Mouse (Mus musculus) Patski (cell line): ENCODE data around the gene Cass4. TPM values are rescaled to one million over a fixed set of nuclear protein-coding genes. Genes with fewer than 3 reads are reported as not detected.

Experiments used
- ATAC-seq: fragments of 100-300 bp; one replicate; pipeline ENCODE4 v1.8.0; 2021
- CTCF ChIA-PET: fragments of 350-600 bp; sonication (Branson Sonifier 250); formaldehyde crosslinking; loops from one replicate; lab custom pipeline; 2022; ENCODE audit warnings: inconsistent platforms; lab: Charles Lee
- POLR2A ChIA-PET: fragments of 350-600 bp; sonication (Branson Sonifier 250); formaldehyde crosslinking; loops from one replicate; lab custom pipeline; 2022; ENCODE audit warnings: antibody characterized with exemption, inconsistent platforms; lab: Charles Lee
- DNase-seq: peaks from one replicate; pipeline ENCODE4 v3.0.0-alpha.2; 2011; ENCODE audit warnings: low read depth, low spot score
- H3K27me3 ChIP-seq: fragments of 371-371 bp; one replicate; pipeline ENCODE4 v1.5.1; 2021
- CTCF ChIP-seq: fragments of 100-300 bp; IDR thresholded peaks from one replicate; pipeline ENCODE4 v1.5.1; 2021
- in situ Hi-C: fragments of 300-500 bp; cut with MboI; formaldehyde crosslinking; loops from 3 replicates; pipeline ENCODE4 v1.11.1; 2018; ENCODE audit warnings: low pct_unique_long_range_greater_than_20kb, mixed read lengths
- polyA plus RNA-seq: library from polyadenylated mRNA; unstranded; gene quantifications from one replicate; pipeline ENCODE4 v1.2.3, GENCODE M21; 2021

Cass4 gene
- polyA plus RNA-seq, 1 experiment from 2014 or later = not detected

DNA sequence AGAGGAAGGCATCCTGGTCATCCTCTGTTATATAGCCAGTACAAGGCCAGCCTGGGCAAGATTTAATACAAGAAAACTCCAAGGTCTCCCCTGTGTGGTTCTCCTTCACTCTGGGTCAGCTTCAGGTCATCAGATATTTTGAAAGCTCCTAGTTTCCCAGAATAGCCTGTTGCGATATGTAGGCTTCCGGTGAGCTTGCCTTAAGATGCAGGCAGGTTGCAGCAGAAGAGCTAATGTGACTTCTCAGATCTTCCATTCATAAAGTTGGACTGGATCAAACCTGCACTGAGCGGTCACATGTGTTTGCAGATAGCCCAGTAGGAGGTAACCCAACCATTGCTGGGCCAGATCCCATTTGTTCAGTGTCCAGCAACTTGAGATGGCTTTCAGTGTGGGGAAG, 8.9 kb upstream of the Cass4 start:
- TF ChIP-seq CTCF = no peak

DNA sequence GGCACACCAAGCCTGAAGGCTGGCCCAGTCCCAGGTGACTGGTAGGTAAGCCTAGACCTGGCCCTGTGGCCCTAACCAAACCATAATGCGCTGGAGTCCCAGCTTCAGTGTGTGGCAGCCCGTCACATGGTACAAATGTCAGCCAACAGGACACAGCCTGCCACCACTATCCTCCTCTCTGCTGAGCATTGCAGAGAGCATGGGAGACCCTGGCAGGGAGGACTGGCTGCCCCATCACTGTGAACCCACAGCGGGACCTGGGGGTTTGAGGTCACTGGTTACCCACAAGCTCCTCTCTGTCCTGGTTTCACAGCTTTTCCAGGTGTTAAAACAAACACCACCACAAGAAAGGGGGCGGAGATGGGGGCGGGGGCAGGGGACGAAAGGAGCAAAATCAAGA, 3.3 kb upstream of the Cass4 start:
- in situ Hi-C loops = no loop called here
- peaks cover 6% of the 10 kb centered on the region for H3K27me3 ChIP-seq
- ChIA-PET POLR2A (no interaction called here), CTCF (no interaction called here)
- no peak for ATAC-seq
- no peak for TF ChIP-seq CTCF
- no peak for DNase-seq

More for the DNA sequence above, 8.9 kb upstream of the Cass4 start:
- POLR2A ChIA-PET = no interaction called here
- DNase-seq (no peak), ATAC-seq (no peak)
- in situ Hi-C loops = no loop called here
- H3K27me3 ChIP-seq = no peaks in the 10 kb centered on the region
- CTCF ChIA-PET = no interaction called here

DNA sequence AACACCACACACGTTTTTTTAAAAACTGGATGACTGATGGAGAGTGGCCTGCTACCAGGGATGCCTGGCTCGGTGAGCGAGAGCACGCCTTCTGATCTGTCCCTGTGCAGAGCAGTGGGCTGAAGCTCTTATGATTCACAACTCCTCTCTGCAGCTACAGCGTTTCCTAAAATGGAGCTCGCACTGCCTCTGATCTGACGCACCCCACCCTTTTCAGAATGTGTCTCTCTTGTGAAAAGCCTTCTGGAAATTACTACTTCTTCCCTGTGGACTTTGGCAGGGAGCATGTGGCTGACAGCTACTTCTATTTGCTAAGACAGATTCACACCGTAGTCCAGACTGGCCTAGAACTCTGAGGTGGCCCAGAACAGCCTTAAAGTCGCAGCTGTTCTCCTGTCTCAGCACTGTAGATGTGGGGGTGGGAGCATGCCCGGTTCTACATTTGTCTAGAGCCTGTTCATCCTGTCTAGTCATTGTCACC, 1.5 kb upstream of the Cass4 start:
- no peak for ATAC-seq
- in situ Hi-C loops = no loop called here
- POLR2A ChIA-PET = no interaction called here
- peaks cover 6% of the 10 kb centered on the region for H3K27me3 ChIP-seq
- no peak for DNase-seq
- TF ChIP-seq CTCF = no peak
- CTCF ChIA-PET = no interaction called here

DNA sequence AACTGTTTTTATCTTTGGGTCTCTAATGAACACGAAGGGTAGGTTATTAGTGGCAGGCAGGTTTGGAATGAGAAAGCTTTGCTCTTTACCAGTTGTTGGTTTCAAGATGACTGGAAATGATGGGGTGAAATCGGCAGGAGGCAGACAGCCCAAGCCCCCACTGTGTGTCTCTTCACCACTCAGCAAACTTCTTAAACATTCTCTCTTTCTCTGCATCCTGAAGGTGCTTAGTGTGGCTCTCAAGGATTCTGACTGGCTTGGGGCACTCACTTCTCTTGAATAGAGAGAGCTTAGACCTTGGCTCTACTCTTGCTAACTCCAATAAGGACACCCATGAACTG, 428 bp downstream of the Cass4 start:
- CTCF ChIA-PET = no interaction called here
- in situ Hi-C loops = no loop called here
- no peak for DNase-seq
- no peak for ATAC-seq
- no peak for TF ChIP-seq CTCF
- H3K27me3 ChIP-seq = peaks cover 6% of the 10 kb centered on the region
- POLR2A ChIA-PET = no interaction called here

DNA sequence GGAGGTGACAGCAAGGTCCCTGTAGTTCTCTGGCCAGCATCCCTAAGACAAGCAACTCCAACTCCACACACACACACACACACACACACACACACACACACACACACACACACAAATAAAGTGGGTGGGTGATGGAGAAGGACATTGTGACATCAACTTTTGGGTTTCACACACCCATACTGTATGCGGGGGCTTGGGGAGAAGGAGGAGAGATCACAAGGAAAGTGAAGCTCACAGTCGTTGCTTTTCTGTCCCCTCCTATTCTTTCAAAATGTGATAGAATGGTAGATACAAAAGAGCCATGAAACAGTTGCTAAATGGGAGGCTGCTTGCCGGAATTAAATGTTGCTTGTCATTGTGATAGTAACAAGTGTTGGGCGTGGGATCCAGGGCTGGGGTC, 1.1 kb downstream of the Cass4 start:
- DNase-seq (no peak), ATAC-seq (no peak)
- in situ Hi-C loops = no loop called here
- ChIA-PET POLR2A (no interaction called here), CTCF (no interaction called here)
- H3K27me3 ChIP-seq = peaks cover 6% of the 10 kb centered on the region
- TF ChIP-seq CTCF = no peak

DNA sequence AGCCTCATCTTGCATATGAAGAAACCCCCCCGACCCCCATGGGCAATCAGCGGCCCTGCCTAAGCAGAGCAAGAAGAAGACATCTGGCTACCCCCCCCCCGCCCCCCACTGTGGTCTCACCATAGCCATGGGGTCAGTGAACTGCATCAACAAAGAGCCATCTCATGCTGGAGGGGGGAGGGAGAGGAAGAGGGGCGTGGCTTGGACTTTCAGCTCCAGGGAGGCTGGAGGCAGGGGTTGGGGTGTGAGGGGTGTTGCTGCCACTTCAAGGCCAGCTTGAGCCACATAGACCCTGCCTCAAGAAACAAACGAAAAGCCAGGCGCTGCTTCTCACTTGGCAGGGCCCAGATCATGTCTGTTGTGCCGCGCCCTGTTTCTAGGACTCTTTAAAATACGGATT, 2.4 kb downstream of the Cass4 start:
- ATAC-seq (no peak), DNase-seq (no peak)
- no peak for TF ChIP-seq CTCF
- CTCF ChIA-PET = interaction anchor here (1.2 to 1.5 kb wide), 2 partner anchors 12 to 17 kb away, joined by 3 to 4 read pairs; no protein-coding TSS in a partner anchor
- in situ Hi-C loops = no loop called here
- peaks cover 6% of the 10 kb centered on the region for H3K27me3 ChIP-seq
- POLR2A ChIA-PET = interaction anchor here (0.6 kb wide), 1 partner anchor 107 kb away, joined by 5 read pairs; no protein-coding TSS in a partner anchor

DNA sequence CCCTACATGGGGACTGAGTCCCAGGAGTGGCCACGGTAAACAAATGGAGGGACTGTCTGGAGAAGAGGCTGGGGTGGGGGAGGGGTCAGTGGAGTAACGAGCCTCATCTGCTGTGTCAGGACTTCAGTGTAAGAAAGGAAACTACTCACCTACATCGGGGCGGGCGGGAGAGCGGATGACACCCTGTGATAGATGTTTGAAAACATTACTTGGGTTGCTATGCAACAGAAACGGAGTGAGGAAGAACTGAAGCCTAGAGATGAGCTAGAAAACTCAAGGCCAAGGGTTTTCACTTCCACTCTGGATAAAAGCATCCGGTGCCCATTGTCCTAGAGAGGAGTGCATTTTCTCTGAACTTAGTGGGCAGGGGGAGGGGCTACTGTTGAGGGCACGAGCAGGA, 6.3 kb downstream of the Cass4 start:
- in situ Hi-C loops = no loop called here
- CTCF ChIA-PET = no interaction called here
- POLR2A ChIA-PET = no interaction called here
- no peaks in the 10 kb centered on the region for H3K27me3 ChIP-seq
- no peak for TF ChIP-seq CTCF
- ATAC-seq (no peak), DNase-seq (no peak)

DNA sequence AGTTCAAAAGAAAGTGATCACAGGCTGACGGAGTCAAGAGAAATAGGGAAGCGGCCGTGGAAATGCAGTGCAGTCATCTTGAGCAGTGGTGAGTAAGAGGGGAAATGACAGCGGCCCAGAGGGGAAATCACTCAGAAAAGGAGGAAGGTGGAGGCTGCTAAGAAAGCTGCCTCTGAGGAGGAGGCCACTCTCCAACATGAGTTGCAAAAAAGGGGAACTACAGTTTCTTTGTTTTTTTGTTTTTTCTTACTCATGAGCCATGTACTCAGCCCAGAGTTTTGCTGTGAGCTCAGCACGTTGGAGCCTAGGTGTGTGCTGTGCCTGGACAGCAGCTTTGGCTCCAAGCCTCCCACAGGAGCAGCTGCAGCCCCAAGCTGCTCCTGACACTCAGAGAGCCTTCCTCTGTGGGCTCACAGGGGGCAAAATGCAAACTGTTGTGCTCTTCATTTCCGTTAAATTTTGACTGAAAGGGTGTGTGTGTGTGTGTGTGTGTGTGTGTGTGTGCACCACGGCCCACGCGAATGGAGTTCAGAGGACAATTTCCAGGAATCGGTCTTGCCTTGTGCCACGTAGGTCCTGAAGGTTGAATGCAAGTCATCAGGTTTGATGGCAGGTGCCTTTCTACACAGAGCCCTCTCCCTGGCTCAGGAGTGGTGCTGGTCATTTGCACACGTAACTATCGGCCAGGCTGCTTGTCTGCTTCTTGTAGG, 7.7 kb downstream of the Cass4 start:
- TF ChIP-seq CTCF = no peak
- DNase-seq (no peak), ATAC-seq (no peak)
- CTCF ChIA-PET = no interaction called here
- POLR2A ChIA-PET = interaction anchor here (0.6 kb wide), 1 partner anchor 673 kb away, joined by 3 read pairs; no protein-coding TSS in a partner anchor
- H3K27me3 ChIP-seq = no peaks in the 10 kb centered on the region
- in situ Hi-C loops = no loop called here

DNA sequence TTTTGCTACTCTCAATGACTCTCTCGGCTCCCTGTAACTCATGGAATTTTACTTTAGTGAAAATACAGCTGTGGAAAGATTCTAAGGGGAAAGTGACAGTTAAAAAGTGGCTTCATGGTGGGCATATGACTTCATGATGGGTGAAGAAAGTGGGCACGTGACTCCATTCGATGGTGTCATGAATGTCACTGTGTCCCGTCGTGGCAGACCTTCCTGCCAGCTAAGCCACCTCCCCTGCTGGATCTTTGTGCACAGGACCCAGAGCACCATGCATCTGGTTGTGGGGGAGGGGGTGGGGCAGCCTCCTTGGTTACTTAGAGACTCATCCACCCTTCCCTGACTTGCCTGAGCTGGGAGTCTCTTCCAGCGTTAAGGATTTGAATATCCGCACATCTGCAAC, 10.6 kb downstream of the Cass4 start:
- no peak for TF ChIP-seq CTCF

DNA sequence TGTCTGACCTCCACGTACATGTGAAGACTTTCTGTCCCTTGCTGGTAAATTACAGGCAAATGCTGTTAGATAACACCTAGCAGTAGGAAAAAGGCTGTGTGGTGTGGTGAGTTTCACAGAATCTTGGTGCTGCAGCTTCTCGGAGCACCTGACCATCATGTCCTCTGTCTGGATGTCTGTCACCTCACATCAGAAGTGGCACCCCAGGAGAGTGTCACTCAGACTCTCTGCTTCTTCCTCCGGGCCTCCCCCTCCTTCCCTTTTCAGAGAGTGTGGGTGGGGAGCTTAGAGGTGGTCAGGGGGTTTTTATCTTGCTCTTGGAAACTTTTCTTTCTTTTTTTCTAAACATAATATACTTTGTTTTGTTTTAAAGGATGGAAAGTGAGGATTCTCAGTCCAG, 11.4 kb downstream of the Cass4 start:
- DNase-seq (no peak), ATAC-seq (no peak)
- in situ Hi-C loops = no loop called here
- ChIA-PET POLR2A (no interaction called here), CTCF (interaction anchor here (1.2 kb wide), 1 partner anchor 41 kb away, joined by 3 read pairs; no protein-coding TSS in a partner anchor)
- no peak for TF ChIP-seq CTCF
- no peaks in the 10 kb centered on the region for H3K27me3 ChIP-seq

More for the DNA sequence above, 10.6 kb downstream of the Cass4 start:
- CTCF ChIA-PET = interaction anchor here (1.2 to 1.3 kb wide), 2 partner anchors 9 to 42 kb away, joined by 3 read pairs; no protein-coding TSS in a partner anchor
- in situ Hi-C loops = no loop called here
- no peaks in the 10 kb centered on the region for H3K27me3 ChIP-seq
- no peak for DNase-seq
- POLR2A ChIA-PET = no interaction called here
- no peak for ATAC-seq

DNA sequence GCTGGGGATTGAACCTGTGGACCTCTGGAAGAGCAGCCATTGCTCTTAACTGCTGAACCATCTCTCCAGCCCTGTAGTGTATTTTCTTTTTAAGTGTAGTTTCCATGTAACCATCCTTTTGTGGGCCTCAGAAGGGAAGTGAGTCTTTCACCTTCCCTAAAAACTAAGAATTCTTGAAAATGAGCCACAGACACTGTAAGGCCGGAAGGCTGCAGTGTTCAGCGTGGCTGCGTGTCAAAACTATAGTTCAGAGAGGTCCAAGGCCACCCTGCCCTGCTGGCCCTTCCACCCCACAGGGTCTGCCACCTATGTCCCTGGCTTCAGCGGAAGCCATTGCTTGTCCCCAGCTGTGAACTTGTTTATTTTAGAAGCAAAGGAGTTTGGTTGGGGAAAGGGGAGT, 12.6 kb downstream of the Cass4 start:
- TF ChIP-seq CTCF = no peak
- in situ Hi-C loops = no loop called here
- ChIA-PET CTCF (no interaction called here), POLR2A (no interaction called here)
- DNase-seq (no peak), ATAC-seq (no peak)
- no peaks in the 10 kb centered on the region for H3K27me3 ChIP-seq
